Mouse (Mus musculus) bone marrow, adult 2 months (tissue): ENCODE data around the gene Abca5. TPM values are rescaled to one million over a fixed set of nuclear protein-coding genes. Genes with fewer than 3 reads are reported as not detected.
A peak's percentile ranks its signal among the peaks of the same experiment; 100 is the strongest.
"Not testable (repeated sequence)": the region's sequence is repeated elsewhere in the genome, so short reads cannot be mapped to it uniquely, and the experiment has no call there.

Experiments
- H3K27ac ChIP-seq: fragments of 200-500 bp; 2 replicates; pipeline ENCODE4 v1.5.1; 2012; ENCODE audit warnings: low read depth, mild to moderate bottlenecking, control low read depth, inconsistent platforms, low read length; ENCODE audit not compliant: control insufficient read depth, poor library complexity, insufficient read depth
- H3K4me1 ChIP-seq: fragments of 200-500 bp; 2 replicates; pipeline ENCODE4 v1.6.1; 2011; ENCODE audit warnings: low read length; ENCODE audit not compliant: control insufficient read depth, insufficient read depth
- H3K4me3 ChIP-seq: fragments of 200-500 bp; replicated peaks from 2 replicates; pipeline ENCODE3; 2011; ENCODE audit warnings: mild to moderate bottlenecking, low read depth, low read length, control low read depth; ENCODE audit not compliant: control insufficient read depth
- CTCF ChIP-seq: fragments of 200-500 bp; IDR thresholded peaks from 2 replicates; pipeline ENCODE4 v1.5.1; 2011; ENCODE audit warnings: low read length, control low read depth; ENCODE audit not compliant: control insufficient read depth, insufficient read depth
- POLR2A ChIP-seq: fragments of 200-500 bp; IDR thresholded peaks from 2 replicates; pipeline ENCODE4 v1.6.1; 2011; ENCODE audit warnings: low read depth, mild to moderate bottlenecking, control low read depth, low read length, borderline replicate concordance; ENCODE audit not compliant: control insufficient read depth
- WGBS: fragments of 180-500 bp; shearing (Covaris S2); methylation state at CpG from one replicate; pipeline ENCODE4 v1.1.7; 2018; 5-methylcytosine and 5-hydroxymethylcytosine counted together
- polyA plus RNA-seq: library from polyadenylated mRNA; stranded (reverse); fragments of >200 nt; gene quantifications from 2 replicates; pipeline ENCODE4 v1.2.4, GENCODE M21; 2011; ENCODE audit warnings: low replicate concordance; ENCODE audit not compliant: missing spikeins, insufficient read depth, insufficient read length

The Abca5 gene
- polyA plus RNA-seq, 1 experiment, result not detected

- 26% methylated on average over 15 of the region's 15 CpGs for WGBS
- no peaks in the 10 kb centered on the region; the same call in 1 of the 2 replicates for H3K4me1 ChIP-seq
- TF ChIP-seq POLR2A (no peak), CTCF (no peak)
- no peak overlapping the region for H3K4me3 ChIP-seq
- no peak overlapping the region for H3K27ac ChIP-seq
These were observed 31.9 kb upstream of the Abca5 start for GRCm38 (mm10) chr11:110369312-110370019.

GRCm38 (mm10) chr11:110367638-110368037 is 30.1 kb upstream of the Abca5 start:
- Histone ChIP-seq H3K4me3 (no peak overlapping the region), H3K27ac (no peak overlapping the region), H3K4me1 (no peaks in the 10 kb centered on the region; the same call in 1 of the 2 replicates)
- TF ChIP-seq POLR2A (no peak), CTCF (no peak)
- WGBS, result 88% methylated on average over 13 of the region's 13 CpGs

- TF ChIP-seq CTCF, result no peak
- TF ChIP-seq POLR2A, result no peak
- WGBS, result 72% methylated on average over 3 of the region's 3 CpGs
- Histone ChIP-seq H3K4me1 (no peaks in the 10 kb centered on the region; the same call in 1 of the 2 replicates), H3K4me3 (no peak overlapping the region), H3K27ac (no peak overlapping the region)
These were observed 29.4 kb upstream of the Abca5 start for GRCm38 (mm10) chr11:110366902-110367301.

GRCm38 (mm10) chr11:110365016-110365415 is 27.5 kb upstream of the Abca5 start:
- no peaks in the 10 kb centered on the region; the same call in 1 of the 2 replicates for H3K4me1 ChIP-seq
- H3K27ac ChIP-seq, result no peak overlapping the region
- TF ChIP-seq CTCF (peak; percentile 49; the same call in 1 of the 2 replicates), POLR2A (no peak)
- WGBS, result 78% methylated on average over 3 of the region's 3 CpGs
- H3K4me3 ChIP-seq, result no peak overlapping the region

- H3K4me1 ChIP-seq, result no peaks in the 10 kb centered on the region
- WGBS, result 58% methylated on average over 16 of the region's 16 CpGs
- no peak overlapping the region for H3K27ac ChIP-seq
- no peak for TF ChIP-seq POLR2A
- no peak for TF ChIP-seq CTCF
- no peak overlapping the region for H3K4me3 ChIP-seq
These were observed 20.4 kb upstream of the Abca5 start for GRCm38 (mm10) chr11:110357756-110358551.

GRCm38 (mm10) chr11:110355131-110355530 is 17.6 kb upstream of the Abca5 start:
- H3K4me3 ChIP-seq, H3K4me1 ChIP-seq, H3K27ac ChIP-seq: not testable (repeated sequence)
- 82% methylated on average over 9 of the region's 9 CpGs for WGBS

- WGBS, result 82% methylated on average over 9 of the region's 9 CpGs
- no peak overlapping the region for H3K27ac ChIP-seq
- no peak for TF ChIP-seq CTCF
- TF ChIP-seq POLR2A, result no peak
- H3K4me3 ChIP-seq, result no peak overlapping the region
- H3K4me1 ChIP-seq, result no peaks in the 10 kb centered on the region
These were observed 16.7 kb upstream of the Abca5 start for GRCm38 (mm10) chr11:110354261-110354660.

GRCm38 (mm10) chr11:110348170-110348569 is 10.7 kb upstream of the Abca5 start:
- no peak overlapping the region for H3K27ac ChIP-seq
- no peak overlapping the region for H3K4me3 ChIP-seq
- H3K4me1 ChIP-seq, result no peaks in the 10 kb centered on the region
- 53% methylated on average over 2 of the region's 2 CpGs for WGBS
- no peak for TF ChIP-seq CTCF
- no peak for TF ChIP-seq POLR2A

- TF ChIP-seq CTCF (no peak), POLR2A (no peak)
These were observed 10.3 kb upstream of the Abca5 start for GRCm38 (mm10) chr11:110347768-110348167.

More at GRCm38 (mm10) chr11:110347768-110348167, 10.3 kb upstream of the Abca5 start:
- Histone ChIP-seq H3K4me3 (no peak overlapping the region), H3K4me1 (no peaks in the 10 kb centered on the region), H3K27ac (no peak overlapping the region)
- WGBS, result 33% methylated on average over 6 of the region's 6 CpGs
